ENCODE assay signal across 23 mouse cellular contexts in genomic region chr5:91767060-91767459, GRCm38 (mm10).
DNase-seq lines count a peak whose midpoint lies in the region; TF ChIP-seq lines count a peak whose summit lies in the region.
"Had no signal": no experiment of that assay in that cellular context is flagged by ENCODE, and none has a peak within 500 bp of the region (broad histone marks: within the 10 kb centered on the region; RNA-seq: fewer than 3 reads in every experiment).

No protein-coding gene starts in this region.

- H3K36me3 ChIP-seq in testis, adult 2 months (ENCODE audit: control insufficient read depth, insufficient read depth, low read length) = no peaks in the 10 kb centered on the region
- H3K36me3 ChIP-seq: forebrain, embryonic 10.5 days; heart, embryonic 12.5 days; heart, embryonic 15.5 days; hindbrain, embryonic 10.5 days; hindbrain, embryonic 13.5 days had no signal

- no peak for TF ChIP-seq CTCF in layer of hippocampus, adult 2 months (conservative IDR thresholded peaks at IDR 0.05)
- no peak for TF ChIP-seq CTCF in testis, adult 2 months (IDR thresholded peaks at IDR 0.05; ENCODE audit: control insufficient read depth, insufficient read depth, insufficient replicate concordance, low read depth, low read length)

- DNase-seq in layer of hippocampus, adult 2 months (ENCODE audit: low spot score in 2 of 2) = no peak
- no peak for DNase-seq in layer of hippocampus, adult 9-10 months (ENCODE audit: low spot score)
- DNase-seq in testis, postnatal 10 days (ENCODE audit: low spot score) = no peak
- DNase-seq in adrenal gland, postnatal 25 days = no peak
- no peak for DNase-seq in cerebellum, adult 9-11 months
- DNase-seq: adrenal gland, postnatal 10 days; B cell, adult 2 months; cerebellum, adult 11-12 months; cerebellum, adult 8-10 months; cerebellum, postnatal 14 days; gastrocnemius, postnatal 14 days; heart, adult 18-20 months; heart, postnatal 10 days; heart, postnatal 36 days had no signal

- no peaks in the 10 kb centered on the region for H3K27me3 ChIP-seq in testis, adult 2 months (ENCODE audit: control insufficient read depth, insufficient read depth, low read length)
- H3K27me3 ChIP-seq: forebrain, embryonic 13.5 days; heart, embryonic 12.5 days; heart, embryonic 15.5 days; Patski had no signal

- H3K4me3 ChIP-seq in layer of hippocampus, adult 2 months = no peak overlapping the region
- H3K4me3 ChIP-seq in testis, adult 2 months (ENCODE audit: control insufficient read depth, low read depth, low read length) = peak overlapping the region; percentile 55; the same call in 1 of the 2 replicates
- 0 out of 2 replicates have a peak overlapping the region, but pooled peaks have one; percentile 5 for H3K4me3 ChIP-seq in brown adipose tissue, adult 24 weeks (ENCODE audit: insufficient read depth, low read depth, low read length)
- H3K4me3 ChIP-seq: forebrain, embryonic 10.5 days; forebrain, embryonic 13.5 days; heart, embryonic 12.5 days; heart, embryonic 15.5 days; hindbrain, embryonic 10.5 days; hindbrain, embryonic 13.5 days had no signal

- H3K4me1 ChIP-seq in testis, adult 2 months (ENCODE audit: control insufficient read depth, insufficient read depth, low read length) = peaks cover 2% of the 10 kb centered on the region; the same call in 1 of the 2 replicates
- H3K4me1 ChIP-seq in brown adipose tissue, adult 24 weeks (ENCODE audit: control insufficient read depth, insufficient read depth, insufficient read length, low read length) = no peaks in the 10 kb centered on the region
- H3K4me1 ChIP-seq: heart, embryonic 15.5 days had no signal

- no peak for TF ChIP-seq POLR2A in testis, adult 2 months (IDR thresholded peaks at IDR 0.05; ENCODE audit: control insufficient read depth, low read depth, low read length)

- peak overlapping the region; percentile 81 for H3K27ac ChIP-seq in layer of hippocampus, adult 2 months
- no peak overlapping the region for H3K27ac ChIP-seq in testis, adult 2 months (ENCODE audit: control insufficient read depth, insufficient read depth, low read depth, low read length)
- no peak overlapping the region for H3K27ac ChIP-seq in brown adipose tissue, adult 24 weeks (replicated peaks; ENCODE audit: low read depth, low read length)
- H3K27ac ChIP-seq: forebrain, embryonic 10.5 days; forebrain, embryonic 13.5 days; heart, embryonic 15.5 days; hindbrain, embryonic 10.5 days; hindbrain, embryonic 13.5 days had no signal
